Mouse (Mus musculus): ENCODE measurements around the gene Spire2. TPM values are rescaled to one million over a fixed set of nuclear protein-coding genes. Genes with fewer than 3 reads are reported as not detected.
"Not testable (repeated sequence)": the region's sequence is repeated elsewhere in the genome, so short reads cannot be mapped to it uniquely, and the experiment has no call there.

The Spire2 gene
- polyA plus RNA-seq, 1 experiment from 2014 or later: 3.1 TPM

GRCm38 (mm10) chr8:123414997-123415696, 82.6 kb downstream of the Spire2 start:
- DNase-seq (ENCODE audit: low spot score); H3K9ac ChIP-seq (replicated peaks; ENCODE audit: low read length); H3K4me3 ChIP-seq (ENCODE audit: low read depth, low read length); ATAC-seq (replicated peaks; ENCODE audit: insufficient number of reproducible peaks, low FRiP score, low TSS enrichment, low read depth); H3K4me1 ChIP-seq (ENCODE audit: control insufficient read depth, insufficient read depth, low read length); H3K27ac ChIP-seq (replicated peaks; ENCODE audit: low read depth, low read length); H3K4me2 ChIP-seq (ENCODE audit: low read depth, low read length); H3K36me3 ChIP-seq (replicated peaks; ENCODE audit: control insufficient read depth, insufficient read depth, low read depth, low read length); H3K9me3 ChIP-seq (replicated peaks; ENCODE audit: control insufficient read depth, low read length): not testable (repeated sequence)
- peaks cover 35% of the 10 kb centered on the region for H3K27me3 ChIP-seq (ENCODE audit: control insufficient read depth, insufficient read depth, low read length)
- 87% methylated on average over 5 of the region's 5 CpGs for WGBS

DNA sequence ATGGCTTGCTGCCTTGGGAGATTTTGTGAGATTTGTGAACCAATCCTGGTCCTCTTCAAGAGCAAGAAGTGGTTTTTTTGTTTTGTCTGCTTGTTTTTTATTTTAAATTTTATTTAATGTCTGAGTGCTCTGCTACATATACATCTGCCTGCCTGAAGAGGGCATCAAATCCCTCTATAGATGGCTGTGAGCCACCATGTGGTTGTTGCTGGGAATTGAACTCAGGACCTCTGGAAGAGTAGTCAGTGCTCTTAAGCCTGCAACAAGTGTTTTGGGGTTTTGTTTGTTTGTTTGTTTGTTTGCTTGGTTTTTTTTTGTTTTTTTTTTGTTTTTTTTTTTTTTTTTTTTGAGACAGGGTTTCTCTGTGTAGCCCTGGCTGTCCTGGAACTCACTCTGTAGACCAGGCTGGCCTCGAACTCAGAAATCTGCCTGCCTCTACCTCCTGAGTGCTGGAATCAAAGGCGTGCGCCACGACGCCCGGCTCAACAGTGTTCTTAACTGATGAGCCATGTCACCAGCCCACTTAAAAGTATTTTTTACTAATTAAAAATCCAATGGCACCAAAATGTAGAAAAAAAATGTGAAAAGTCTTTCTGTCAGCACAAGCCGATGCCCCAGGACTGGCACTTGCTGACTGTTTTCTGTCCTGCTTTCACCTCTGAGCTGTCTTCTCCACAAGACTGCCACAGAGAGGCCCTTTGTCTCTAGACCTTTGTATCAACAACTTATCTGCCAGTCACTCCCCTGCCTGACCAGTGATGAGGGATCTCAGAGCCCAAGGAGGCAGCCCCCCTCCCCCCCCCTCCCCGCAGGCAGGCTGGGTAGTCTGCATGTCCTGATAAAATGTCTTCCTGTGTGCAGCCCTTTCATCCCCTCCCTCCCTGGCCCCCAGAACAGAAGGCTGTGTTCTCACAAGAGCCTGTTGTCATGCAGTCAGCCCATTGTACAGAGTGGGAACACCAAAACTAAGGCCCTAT, 83.7 kb downstream of the Spire2 start:
- no peak overlapping the region for H3K4me2 ChIP-seq (ENCODE audit: low read depth, low read length)
- H3K9ac ChIP-seq (replicated peaks; ENCODE audit: low read length): no peak overlapping the region
- no peak for ATAC-seq (replicated peaks; ENCODE audit: insufficient number of reproducible peaks, low FRiP score, low TSS enrichment, low read depth)
- no peaks in the 10 kb centered on the region for H3K4me1 ChIP-seq (ENCODE audit: control insufficient read depth, insufficient read depth, low read length)
- WGBS: 77% methylated on average over 8 of the region's 8 CpGs
- H3K36me3 ChIP-seq (replicated peaks; ENCODE audit: control insufficient read depth, insufficient read depth, low read depth, low read length): no peaks in the 10 kb centered on the region
- no peak overlapping the region for H3K4me3 ChIP-seq (ENCODE audit: low read depth, low read length)
- DNase-seq (ENCODE audit: low spot score): no peak
- H3K9me3 ChIP-seq (replicated peaks; ENCODE audit: control insufficient read depth, low read length): no peaks in the 10 kb centered on the region
- H3K27me3 ChIP-seq (ENCODE audit: control insufficient read depth, insufficient read depth, low read length): peaks cover 27% of the 10 kb centered on the region
- no peak overlapping the region for H3K27ac ChIP-seq (replicated peaks; ENCODE audit: low read depth, low read length)

- H3K4me2 ChIP-seq (ENCODE audit: low read depth, low read length): no peak overlapping the region
- 78% methylated on average over 8 of the region's 8 CpGs for whole genome bisulfite sequencing
Observed at GRCm38 (mm10) chr8:123416944-123417555, 84.5 kb downstream of the Spire2 start.

More at GRCm38 (mm10) chr8:123416944-123417555, 84.5 kb downstream of the Spire2 start:
- Histone ChIP-seq H3K4me3 (ENCODE audit: low read depth, low read length) (no peak overlapping the region), H3K4me1 (ENCODE audit: control insufficient read depth, insufficient read depth, low read length) (no peaks in the 10 kb centered on the region), H3K9me3 (replicated peaks; ENCODE audit: control insufficient read depth, low read length) (no peaks in the 10 kb centered on the region), H3K36me3 (replicated peaks; ENCODE audit: control insufficient read depth, insufficient read depth, low read depth, low read length) (no peaks in the 10 kb centered on the region), H3K27ac (replicated peaks; ENCODE audit: low read depth, low read length) (no peak overlapping the region), H3K27me3 (ENCODE audit: control insufficient read depth, insufficient read depth, low read length) (peaks cover 19% of the 10 kb centered on the region), H3K9ac (replicated peaks; ENCODE audit: low read length) (no peak overlapping the region)
- ATAC-seq (replicated peaks; ENCODE audit: insufficient number of reproducible peaks, low FRiP score, low TSS enrichment, low read depth): no peak
- DNase-seq (ENCODE audit: low spot score): no peak

Other genes starting within 250 kb of the Spire2 start
- 1,667 and 1,682 TPM in 2 replicates for gene Rpl13, start 230.4 kb upstream of the Spire2 start, polyA plus RNA-seq (2014; fragmentation: Nextera tagmentation; extraction: Ambion mirVana)
- 0.34 and 0.46 TPM in 2 replicates for gene Cpne7, start 215.3 kb upstream of the Spire2 start, polyA plus RNA-seq (2014; fragmentation: Nextera tagmentation; extraction: Ambion mirVana)
- gene Sult5a1, start 174.4 kb upstream of the Spire2 start, polyA plus RNA-seq (2014; fragmentation: Nextera tagmentation; extraction: Ambion mirVana): 8.4 and 10.2 TPM in 2 replicates
- 5.5 TPM in 2 replicates for gene Dpep1, start 146.5 kb upstream of the Spire2 start, polyA plus RNA-seq (2014; fragmentation: Nextera tagmentation; extraction: Ambion mirVana)
- gene Chmp1a, start 120.0 kb upstream of the Spire2 start, polyA plus RNA-seq (2014; fragmentation: Nextera tagmentation; extraction: Ambion mirVana): 91.0 and 93.2 TPM in 2 replicates
- gene Spata33, start 119.9 kb upstream of the Spire2 start, polyA plus RNA-seq (2014; fragmentation: Nextera tagmentation; extraction: Ambion mirVana): 4.5 and 4.8 TPM in 2 replicates
- 29.9 and 34.5 TPM in 2 replicates for gene Cdk10, start 107.9 kb upstream of the Spire2 start, polyA plus RNA-seq (2014; fragmentation: Nextera tagmentation; extraction: Ambion mirVana)
- 1.1 and 1.5 TPM in 2 replicates for gene Spata2l, start 96.5 kb upstream of the Spire2 start, polyA plus RNA-seq (2014; fragmentation: Nextera tagmentation; extraction: Ambion mirVana)
- 14.5 and 17.8 TPM in 2 replicates for gene Zfp276, start 78.5 kb upstream of the Spire2 start, polyA plus RNA-seq (2014; fragmentation: Nextera tagmentation; extraction: Ambion mirVana)
- 15.6 and 21.7 TPM in 2 replicates for gene Vps9d1, start 78.4 kb upstream of the Spire2 start, polyA plus RNA-seq (2014; fragmentation: Nextera tagmentation; extraction: Ambion mirVana)
- 29.5 and 34.6 TPM in 2 replicates for gene Fanca, start 14.1 kb upstream of the Spire2 start, polyA plus RNA-seq (2014; fragmentation: Nextera tagmentation; extraction: Ambion mirVana)
- 151 TPM in 2 replicates for gene Tcf25, start 41.0 kb downstream of the Spire2 start, polyA plus RNA-seq (2014; fragmentation: Nextera tagmentation; extraction: Ambion mirVana)
- not detected in 2 replicates for gene Mc1r, start 74.4 kb downstream of the Spire2 start, polyA plus RNA-seq (2014; fragmentation: Nextera tagmentation; extraction: Ambion mirVana)
- gene Tubb3, start 78.7 kb downstream of the Spire2 start, polyA plus RNA-seq (2014; fragmentation: Nextera tagmentation; extraction: Ambion mirVana): 199 and 248 TPM in 2 replicates
- gene Def8, start 90.8 kb downstream of the Spire2 start, polyA plus RNA-seq (2014; fragmentation: Nextera tagmentation; extraction: Ambion mirVana): 38.8 and 39.6 TPM in 2 replicates
- 32.2 and 33.2 TPM in 2 replicates for gene Afg3l1, start 145.2 kb downstream of the Spire2 start, polyA plus RNA-seq (2014; fragmentation: Nextera tagmentation; extraction: Ambion mirVana)
- 12.1 and 13.5 TPM in 2 replicates for gene Dbndd1, start 182.8 kb downstream of the Spire2 start, polyA plus RNA-seq (2014; fragmentation: Nextera tagmentation; extraction: Ambion mirVana)
- gene Gas8, start 186.1 kb downstream of the Spire2 start, polyA plus RNA-seq (2014; fragmentation: Nextera tagmentation; extraction: Ambion mirVana): 41.3 and 42.0 TPM in 2 replicates

All from embryonic facial prominence, embryonic 11.5 days (tissue).